Mouse (Mus musculus) ES-Bruce4 (cell line): ENCODE results near the gene Afmid.

Experiments
- CTCF ChIP-seq: IDR thresholded peaks from one replicate; pipeline ENCODE4 v1.8.1; 2011; ENCODE audit warnings: low read depth, low read length
- POLR2A ChIP-seq: IDR thresholded peaks from one replicate; pipeline ENCODE4 v1.8.1; 2011; ENCODE audit warnings: low read length; ENCODE audit not compliant: insufficient read depth

DNA sequence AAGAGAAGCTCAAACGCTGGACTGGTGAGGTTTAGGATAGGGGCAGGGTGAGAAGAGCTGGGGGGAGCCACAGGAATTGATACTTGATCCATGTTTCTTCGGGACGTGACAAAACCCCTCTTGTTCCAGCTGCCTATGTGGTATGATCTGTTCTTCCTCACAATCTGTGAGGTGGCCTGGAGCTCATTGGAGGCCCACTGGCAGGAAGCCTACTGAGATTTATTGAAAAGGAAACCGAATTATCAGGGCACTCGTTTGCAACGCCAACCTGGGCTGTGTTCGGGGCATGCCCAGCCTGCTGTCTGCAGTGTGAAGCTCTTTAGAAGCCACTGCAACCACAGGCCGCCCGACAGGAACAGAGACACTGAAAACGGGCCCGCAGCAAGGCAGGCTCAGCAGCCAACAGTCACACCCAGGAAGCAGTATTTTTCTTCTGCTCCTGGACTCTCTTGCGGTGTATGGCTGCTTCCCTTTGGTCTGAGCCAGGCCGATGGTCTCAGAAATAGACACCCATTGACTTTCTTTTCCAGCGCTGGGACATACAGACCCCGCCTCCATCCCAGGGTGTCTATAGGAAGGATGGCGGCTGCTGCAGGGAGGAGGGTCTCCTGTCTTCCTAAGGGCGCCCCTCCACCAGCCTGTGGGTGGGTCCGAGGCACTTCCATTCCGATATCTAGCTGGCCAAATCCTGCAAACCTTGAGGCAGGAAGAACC is 22.7 kb downstream of the Afmid start:
- TF ChIP-seq POLR2A (no peak), CTCF (no peak)
